8 mouse cellular contexts compared by ENCODE assay signal in the genomic region with DNA sequence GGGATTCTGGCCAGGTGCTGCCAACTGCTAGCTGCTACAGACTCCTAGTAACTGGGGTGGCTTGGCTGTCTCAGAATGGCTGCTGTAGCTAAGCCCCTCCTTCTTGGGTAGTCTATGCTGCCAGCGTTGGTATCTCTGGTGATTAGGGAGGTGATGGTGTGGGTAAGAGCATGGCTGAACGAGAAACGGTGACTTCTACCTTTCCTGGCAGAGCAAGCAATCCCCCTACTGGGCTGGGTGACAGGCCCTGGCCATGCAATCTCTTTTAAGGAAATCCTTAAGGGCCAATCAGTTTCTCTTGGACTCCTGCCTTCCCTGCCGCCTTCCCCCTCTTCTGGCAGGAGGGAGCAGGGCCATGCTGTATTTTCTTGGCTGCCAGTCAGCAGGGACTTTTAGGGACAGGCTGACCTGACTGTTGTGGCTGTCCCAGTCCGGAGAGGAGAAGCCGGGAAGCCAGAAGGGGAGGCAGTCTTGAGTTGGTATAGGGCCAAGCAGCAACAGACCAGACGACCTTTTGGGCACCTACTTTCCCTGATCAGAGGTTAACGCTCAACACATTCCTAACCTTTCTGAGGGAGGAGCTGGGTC.
DNase-seq lines count a peak whose midpoint lies in the region; ATAC-seq lines count a peak whose summit lies in the region.

No protein-coding gene starts in this region.

- peak overlapping the region; percentile 87 for H3K4me2 ChIP-seq in intestine, embryonic 14.5 days (ENCODE audit: low read length)
- peak overlapping the region; percentile 88 for H3K4me2 ChIP-seq in midbrain, embryonic 16.5 days (ENCODE audit: low read length)

- no peak for ATAC-seq in intestine, embryonic 14.5 days (replicated peaks; ENCODE audit: low FRiP score, low TSS enrichment, low read depth)
- no peak; the same call in 1 of the 2 replicates for ATAC-seq in midbrain, embryonic 16.5 days
- ATAC-seq in CD4-positive, CD25-positive, alpha-beta regulatory T cell, adult 4 months = no peak

- no peaks in the 10 kb centered on the region for H3K36me3 ChIP-seq in intestine, embryonic 14.5 days (ENCODE audit: control insufficient read depth, insufficient read depth, low read length)
- H3K36me3 ChIP-seq in midbrain, embryonic 16.5 days (ENCODE audit: control insufficient read depth, insufficient read depth, low read length) = no peaks in the 10 kb centered on the region

- DNase-seq in adipocyte (ENCODE audit: low spot score) = peak; percentile 86
- DNase-seq in cerebellum, adult 18-20 months = peak; percentile 87 to 94
- DNase-seq in gastrocnemius, postnatal 25 days = peak; percentile 56
- DNase-seq in intestine, embryonic 14.5 days (ENCODE audit: low spot score) = no peak
- DNase-seq in left cerebral cortex, postnatal 10 days (ENCODE audit: extremely low spot score in 1 of 2, low spot score in 2 of 2) = peak; percentile 72 to 73
- DNase-seq in embryo, embryonic 9.5 days (ENCODE audit: extremely low spot score) = no peak

- 30% methylated on average over 8 of the region's 8 CpGs for WGBS in intestine, embryonic 14.5 days
- WGBS in midbrain, embryonic 16.5 days = 32% methylated on average over 8 of the region's 8 CpGs

- H3K4me1 ChIP-seq in intestine, embryonic 14.5 days (replicated peaks; ENCODE audit: control insufficient read depth, insufficient read depth, low read length) = peaks cover 40% of the 10 kb centered on the region
- H3K4me1 ChIP-seq in midbrain, embryonic 16.5 days (ENCODE audit: control insufficient read depth, insufficient read depth, low read length) = peaks cover 30% of the 10 kb centered on the region

- intact Hi-C loops in left cerebral cortex, postnatal 10 days (cut with DNase I) = loop anchor here (2.0 to 5.0 kb wide), 3 partner anchors 59 to 115 kb away; no protein-coding TSS in a partner anchor

- H3K4me3 ChIP-seq in intestine, embryonic 14.5 days (ENCODE audit: low read depth, low read length) = peak overlapping the region; percentile 61
- peak overlapping the region; percentile 65 for H3K4me3 ChIP-seq in midbrain, embryonic 16.5 days (ENCODE audit: low read depth, low read length)

- no peaks in the 10 kb centered on the region for H3K9me3 ChIP-seq in intestine, embryonic 14.5 days (ENCODE audit: control insufficient read depth, low read length)
- no peaks in the 10 kb centered on the region for H3K9me3 ChIP-seq in midbrain, embryonic 16.5 days (replicated peaks; ENCODE audit: control insufficient read depth, low read length, poor library complexity, severe bottlenecking)

- peak overlapping the region; percentile 45; the same call in 1 of the 2 replicates for H3K9ac ChIP-seq in intestine, embryonic 14.5 days (ENCODE audit: low read length)
- H3K9ac ChIP-seq in midbrain, embryonic 16.5 days (ENCODE audit: low read depth, low read length) = peak overlapping the region; percentile 71

- no peak overlapping the region for H3K27ac ChIP-seq in intestine, embryonic 14.5 days (ENCODE audit: low read depth)
- peak overlapping the region; percentile 89; the same call in 1 of the 2 replicates for H3K27ac ChIP-seq in midbrain, embryonic 16.5 days (ENCODE audit: low read length)

- H3K27me3 ChIP-seq in intestine, embryonic 14.5 days (replicated peaks; ENCODE audit: control insufficient read depth, insufficient read depth, low read length) = peaks cover 14% of the 10 kb centered on the region
- no peaks in the 10 kb centered on the region for H3K27me3 ChIP-seq in midbrain, embryonic 16.5 days (ENCODE audit: control insufficient read depth, insufficient read depth, low read depth, low read length)

Comparison
In these comparisons a context has a peak if more than half of its experiments do, and no peak if none do; other contexts are left out.
1. DNase-seq: peak in adipocyte (single experiment), cerebellum, adult 18-20 months (2 of 2), gastrocnemius, postnatal 25 days (single experiment) and left cerebral cortex, postnatal 10 days (2 of 2); none in intestine, embryonic 14.5 days (single experiment) and embryo, embryonic 9.5 days (single experiment).